Mouse (Mus musculus): ENCODE data around the gene Rilpl1.

- TF ChIP-seq CTCF (IDR thresholded peaks at IDR 0.05; ENCODE audit: control insufficient read depth, insufficient read depth, insufficient replicate concordance, low read depth, low read length) (no peak), POLR2A (IDR thresholded peaks at IDR 0.05; ENCODE audit: control insufficient read depth, low read depth, low read length) (no peak)
These were observed 87.0 kb downstream of the Rilpl1 start for GRCm38 (mm10) chr5:124444208-124444607.

All from testis, adult 2 months (tissue).